Mouse (Mus musculus): Measurements from ENCODE around the gene Exoc3l4. TPM values are rescaled to one million over a fixed set of nuclear protein-coding genes. Genes with fewer than 3 reads are reported as not detected.

Exoc3l4 gene
- polyA plus RNA-seq, 1 experiment from 2014 or later: 1.2 TPM

DNA sequence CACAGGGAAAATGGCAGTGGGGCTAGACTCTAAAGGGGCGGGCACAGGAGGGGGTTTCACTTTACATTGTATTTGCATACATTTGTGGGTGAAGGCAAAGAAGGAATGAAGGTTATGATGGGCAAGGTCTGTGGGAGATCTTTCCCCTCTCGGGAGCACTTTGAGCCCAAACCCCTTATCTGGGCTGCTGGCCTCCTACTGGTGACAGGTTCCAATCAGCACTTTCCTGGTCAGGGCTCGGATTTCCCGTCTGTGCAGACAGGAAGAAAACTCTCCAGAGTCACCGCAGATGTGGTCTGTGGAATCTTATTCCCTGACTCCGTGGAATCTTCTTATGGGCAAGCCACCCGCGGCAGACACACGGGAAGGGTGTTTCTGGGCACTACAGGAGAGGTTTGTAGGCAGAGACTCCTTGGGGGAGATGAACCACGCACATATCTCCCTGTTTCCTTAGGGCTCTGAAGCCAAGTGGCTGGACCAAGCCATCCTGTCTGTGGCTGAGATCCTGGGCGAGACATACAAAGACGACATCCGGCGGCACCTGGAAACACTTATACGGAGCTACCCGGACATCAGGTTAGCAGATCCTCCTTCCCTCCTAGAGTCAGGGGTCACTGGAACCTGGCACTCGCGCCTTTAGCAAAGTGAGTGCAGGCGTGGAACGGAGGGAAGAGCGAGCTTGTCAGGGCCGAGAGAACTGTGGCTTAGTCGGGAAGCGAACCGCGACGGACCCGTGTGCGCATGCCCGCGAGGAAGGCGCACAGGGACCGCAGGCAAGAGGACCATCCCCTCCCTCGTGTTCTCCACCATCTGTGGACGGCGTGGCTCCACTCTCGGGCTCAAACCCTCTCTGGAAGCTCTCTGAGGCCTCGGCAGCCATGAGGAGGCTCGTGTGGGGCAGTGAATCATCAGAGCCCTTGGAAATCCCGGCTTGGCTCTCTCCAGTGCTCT lies 12.4 kb downstream of the Exoc3l4 start:
- H3K9me3 ChIP-seq (ENCODE audit: control insufficient read depth, low read length): no peaks in the 10 kb centered on the region
- no peak overlapping the region for H3K27ac ChIP-seq (ENCODE audit: low read depth, low read length)
- no peaks in the 10 kb centered on the region for H3K36me3 ChIP-seq (ENCODE audit: control insufficient read depth, insufficient read depth, low read length)
- peak overlapping the region; percentile 36 for H3K4me3 ChIP-seq (ENCODE audit: low read depth, low read length)
- under 1% methylated on average over 40 of the region's 40 CpGs for WGBS
- H3K4me2 ChIP-seq (ENCODE audit: low read depth, low read length): peak overlapping the region; percentile 66
- H3K9ac ChIP-seq (replicated peaks; ENCODE audit: low read depth, low read length): peak overlapping the region; percentile 51
- ATAC-seq (ENCODE audit: low read depth): peak; percentile 35; the same call in 1 of the 2 replicates
- H3K27me3 ChIP-seq (ENCODE audit: control insufficient read depth, insufficient read depth, low read length): peaks cover 63% of the 10 kb centered on the region
- H3K4me1 ChIP-seq (ENCODE audit: control insufficient read depth, insufficient read depth, low read length): peaks cover 7% of the 10 kb centered on the region; the same call in 1 of the 2 replicates

DNA sequence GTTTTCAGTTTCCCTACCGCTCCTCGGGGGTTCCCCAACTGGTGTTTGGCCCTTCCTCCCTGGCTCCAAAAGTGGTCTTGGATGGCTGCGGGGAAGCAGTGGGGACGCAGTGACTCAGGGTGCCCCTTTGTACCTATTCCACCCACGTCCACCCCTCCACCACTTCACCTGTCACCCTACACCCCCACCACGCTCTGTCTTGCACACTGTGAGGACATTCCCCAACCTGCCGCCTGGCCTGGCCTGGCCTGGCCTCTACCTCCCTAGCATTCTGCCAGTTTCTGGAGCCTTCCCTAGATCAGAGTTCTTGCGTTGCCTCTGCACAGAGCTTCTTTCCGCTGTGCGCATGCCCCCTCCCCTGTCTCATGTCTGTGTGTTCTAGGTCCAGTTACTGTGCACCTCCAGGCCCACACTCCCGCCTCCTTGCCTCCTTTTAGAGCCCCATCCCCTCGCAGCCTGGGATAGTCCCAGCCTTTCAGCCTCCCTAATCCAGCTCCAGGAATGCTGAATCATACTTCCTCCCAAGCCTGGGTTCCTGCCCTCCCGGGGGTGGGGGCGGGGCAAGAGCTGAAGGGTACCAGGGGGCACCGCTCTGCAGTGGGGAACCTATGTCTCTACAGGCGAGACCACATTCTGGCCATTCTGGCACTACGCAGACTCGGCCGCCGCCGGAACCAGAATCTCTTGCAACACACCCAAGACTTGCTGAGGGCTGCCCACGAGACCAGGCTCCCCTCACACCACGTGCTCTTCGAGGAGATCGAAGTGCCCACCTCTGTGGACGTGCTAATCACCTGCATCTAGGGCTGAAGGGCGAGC lies 13.4 kb downstream of the Exoc3l4 start:
- H3K27me3 ChIP-seq (ENCODE audit: control insufficient read depth, insufficient read depth, low read length): peaks cover 53% of the 10 kb centered on the region
- H3K4me3 ChIP-seq (ENCODE audit: low read depth, low read length): peak overlapping the region; percentile 36
- H3K36me3 ChIP-seq (ENCODE audit: control insufficient read depth, insufficient read depth, low read length): no peaks in the 10 kb centered on the region
- ATAC-seq (ENCODE audit: low read depth): no peak
- H3K9me3 ChIP-seq (ENCODE audit: control insufficient read depth, low read length): no peaks in the 10 kb centered on the region
- H3K27ac ChIP-seq (ENCODE audit: low read depth, low read length): no peak overlapping the region
- H3K4me2 ChIP-seq (ENCODE audit: low read depth, low read length): peak overlapping the region; percentile 66
- no peak overlapping the region for H3K9ac ChIP-seq (replicated peaks; ENCODE audit: low read depth, low read length)
- peaks cover 7% of the 10 kb centered on the region; the same call in 1 of the 2 replicates for H3K4me1 ChIP-seq (ENCODE audit: control insufficient read depth, insufficient read depth, low read length)
- WGBS: 8% methylated on average over 27 of the region's 27 CpGs

DNA sequence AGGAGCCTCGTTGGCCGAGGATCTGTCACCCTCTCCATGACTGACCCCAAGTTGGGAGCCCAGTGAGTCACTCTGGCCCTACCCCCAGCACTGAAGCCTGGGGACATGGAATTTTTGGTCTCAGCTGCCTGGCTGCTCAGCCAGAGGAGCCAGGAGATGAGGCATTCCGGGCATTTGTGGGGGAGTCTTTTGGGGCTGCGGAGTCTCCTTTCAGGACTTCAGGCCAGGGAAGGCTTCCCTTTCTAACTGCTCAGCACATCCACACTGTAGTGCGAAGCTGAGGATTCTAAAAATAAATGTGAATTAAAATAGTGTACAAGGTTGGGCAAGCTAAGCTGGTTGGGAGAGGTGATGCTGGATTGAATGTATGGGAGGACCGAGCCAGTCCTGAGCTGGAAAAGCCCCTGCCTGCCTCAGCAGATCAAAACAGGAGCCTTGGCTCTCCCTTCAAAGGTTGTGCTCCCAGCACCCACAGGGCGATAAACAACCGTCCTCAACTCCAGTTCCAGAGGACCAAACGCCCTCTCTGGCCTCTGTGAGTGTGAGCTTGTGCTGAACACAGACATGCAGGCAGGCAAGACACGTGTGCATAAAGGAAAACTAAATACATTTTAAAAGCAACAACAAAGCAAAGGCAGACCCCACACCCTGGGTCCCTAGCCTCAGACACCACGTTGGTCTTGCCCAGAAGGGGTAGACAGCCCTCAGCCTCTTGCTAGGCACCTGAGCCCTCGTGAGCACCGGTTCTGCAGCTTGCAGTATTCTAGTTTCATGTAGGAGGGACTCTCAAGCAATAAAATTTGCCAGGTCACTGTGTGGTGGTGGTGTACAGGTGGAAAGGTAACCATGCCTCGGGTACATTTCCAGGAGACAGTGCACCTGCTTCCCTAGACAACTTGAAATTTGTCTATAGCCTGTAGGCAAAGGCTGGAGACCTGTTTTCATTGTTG lies 14.3 kb downstream of the Exoc3l4 start:
- H3K4me1 ChIP-seq (ENCODE audit: control insufficient read depth, insufficient read depth, low read length): peaks cover 7% of the 10 kb centered on the region; the same call in 1 of the 2 replicates

DNA sequence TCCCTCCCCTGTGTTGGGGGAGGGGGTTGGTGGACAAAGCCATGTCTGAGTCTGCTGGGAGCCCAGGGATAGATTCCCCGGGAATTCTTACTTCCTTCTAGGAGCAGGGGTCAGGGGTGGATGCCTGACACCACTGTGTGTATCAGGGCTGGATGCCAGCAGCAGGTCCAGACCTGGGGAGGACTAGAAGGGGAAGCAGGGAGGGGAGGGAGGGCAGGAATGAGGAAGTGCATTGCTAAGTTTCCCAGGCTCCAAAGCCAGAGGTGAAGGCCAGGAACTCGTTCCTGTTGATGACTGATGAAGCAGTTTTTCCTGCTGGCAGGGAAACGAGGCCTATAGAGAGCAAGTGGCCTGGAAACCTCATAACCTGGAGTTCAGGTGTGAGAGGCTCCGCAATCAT lies 15.3 kb downstream of the Exoc3l4 start:
- H3K4me2 ChIP-seq (ENCODE audit: low read depth, low read length): no peak overlapping the region
- peaks cover 7% of the 10 kb centered on the region; the same call in 1 of the 2 replicates for H3K4me1 ChIP-seq (ENCODE audit: control insufficient read depth, insufficient read depth, low read length)
- H3K27me3 ChIP-seq (ENCODE audit: control insufficient read depth, insufficient read depth, low read length): peaks cover 46% of the 10 kb centered on the region
- H3K27ac ChIP-seq (ENCODE audit: low read depth, low read length): no peak overlapping the region
- H3K9ac ChIP-seq (replicated peaks; ENCODE audit: low read depth, low read length): no peak overlapping the region
- no peak overlapping the region for H3K4me3 ChIP-seq (ENCODE audit: low read depth, low read length)
- no peak for ATAC-seq (ENCODE audit: low read depth)
- 33% methylated on average over 4 of the region's 4 CpGs for WGBS
- H3K9me3 ChIP-seq (ENCODE audit: control insufficient read depth, low read length): no peaks in the 10 kb centered on the region
- H3K36me3 ChIP-seq (ENCODE audit: control insufficient read depth, insufficient read depth, low read length): no peaks in the 10 kb centered on the region

More for the DNA sequence above, 14.3 kb downstream of the Exoc3l4 start:
- no peak for ATAC-seq (ENCODE audit: low read depth)
- H3K9ac ChIP-seq (replicated peaks; ENCODE audit: low read depth, low read length): no peak overlapping the region
- H3K9me3 ChIP-seq (ENCODE audit: control insufficient read depth, low read length): no peaks in the 10 kb centered on the region
- no peak overlapping the region for H3K4me3 ChIP-seq (ENCODE audit: low read depth, low read length)
- peaks cover 47% of the 10 kb centered on the region for H3K27me3 ChIP-seq (ENCODE audit: control insufficient read depth, insufficient read depth, low read length)
- no peak overlapping the region for H3K27ac ChIP-seq (ENCODE audit: low read depth, low read length)
- WGBS: 26% methylated on average over 14 of the region's 14 CpGs
- no peak overlapping the region for H3K4me2 ChIP-seq (ENCODE audit: low read depth, low read length)
- no peaks in the 10 kb centered on the region for H3K36me3 ChIP-seq (ENCODE audit: control insufficient read depth, insufficient read depth, low read length)

DNA sequence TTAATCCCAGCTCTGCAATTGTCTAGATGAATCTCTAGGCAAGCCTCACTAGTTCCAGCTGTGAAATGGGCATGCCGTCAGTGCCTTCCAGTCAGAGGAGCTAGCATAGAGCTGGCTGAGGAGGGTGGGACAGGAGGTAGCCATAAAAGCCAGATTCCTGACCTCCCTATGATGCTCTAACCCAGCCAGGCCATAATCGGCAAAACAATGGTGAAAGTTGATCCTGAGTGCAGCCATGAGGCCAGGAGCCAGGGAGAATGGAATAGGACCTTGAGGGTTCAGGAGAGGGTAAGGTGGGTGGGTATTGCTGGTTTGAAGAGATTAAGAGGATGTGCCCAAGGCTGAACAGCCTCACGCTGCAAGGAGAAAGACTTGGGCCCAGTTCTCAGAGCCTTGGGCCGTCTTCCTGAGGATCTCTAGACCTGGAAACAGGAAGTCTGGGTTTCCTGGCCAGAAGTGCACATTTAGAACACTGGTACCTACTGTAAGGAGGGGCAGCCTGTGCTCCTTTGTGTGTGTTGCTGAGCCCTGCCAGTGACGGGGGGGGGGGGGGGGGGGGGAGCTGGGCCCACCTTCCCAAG lies 16.0 kb downstream of the Exoc3l4 start:
- H3K9me3 ChIP-seq (ENCODE audit: control insufficient read depth, low read length): no peaks in the 10 kb centered on the region
- H3K27me3 ChIP-seq (ENCODE audit: control insufficient read depth, insufficient read depth, low read length): peaks cover 44% of the 10 kb centered on the region
- no peak overlapping the region for H3K4me3 ChIP-seq (ENCODE audit: low read depth, low read length)
- H3K9ac ChIP-seq (replicated peaks; ENCODE audit: low read depth, low read length): no peak overlapping the region
- no peak for ATAC-seq (ENCODE audit: low read depth)
- 38% methylated on average over 4 of the region's 5 CpGs for WGBS
- H3K4me2 ChIP-seq (ENCODE audit: low read depth, low read length): no peak overlapping the region
- H3K27ac ChIP-seq (ENCODE audit: low read depth, low read length): no peak overlapping the region
- no peaks in the 10 kb centered on the region for H3K36me3 ChIP-seq (ENCODE audit: control insufficient read depth, insufficient read depth, low read length)
- peaks cover 7% of the 10 kb centered on the region; the same call in 1 of the 2 replicates for H3K4me1 ChIP-seq (ENCODE audit: control insufficient read depth, insufficient read depth, low read length)

DNA sequence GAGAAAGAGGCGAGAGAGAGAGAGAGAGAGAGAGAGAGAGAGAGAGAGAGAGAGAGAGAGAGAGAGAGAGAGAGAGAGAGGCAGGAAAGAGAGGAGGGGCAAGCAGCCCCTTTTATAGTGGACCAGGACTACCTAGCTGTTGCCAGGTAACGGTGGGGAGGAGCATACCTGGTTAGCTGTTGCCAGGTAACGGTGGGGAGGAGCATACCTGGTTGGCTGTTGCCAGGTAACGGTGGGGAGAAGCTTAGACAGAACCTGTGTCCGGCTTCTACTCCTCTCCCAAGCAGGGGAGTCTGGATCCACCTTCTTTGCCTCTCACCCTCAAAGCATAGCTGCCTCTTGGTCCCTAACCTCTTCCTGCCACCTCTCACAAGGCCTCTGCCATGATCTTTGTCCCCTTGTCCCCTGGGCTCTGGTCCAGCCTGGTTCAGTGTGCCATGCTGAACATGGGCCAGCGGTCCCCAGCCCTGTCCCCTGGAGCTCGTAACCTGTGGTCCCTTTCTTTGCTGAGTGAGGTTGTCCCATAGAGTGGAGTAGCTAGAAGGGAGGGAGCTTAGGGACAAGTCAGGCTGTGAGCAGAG lies 17.4 kb downstream of the Exoc3l4 start:
- ATAC-seq (ENCODE audit: low read depth): 0 out of 2 replicates have a peak, but pooled peaks have one; percentile 35
- Histone ChIP-seq H3K27me3 (ENCODE audit: control insufficient read depth, insufficient read depth, low read length) (peaks cover 32% of the 10 kb centered on the region), H3K4me2 (ENCODE audit: low read depth, low read length) (no peak overlapping the region), H3K4me1 (ENCODE audit: control insufficient read depth, insufficient read depth, low read length) (peaks cover 4% of the 10 kb centered on the region; the same call in 1 of the 2 replicates), H3K9ac (replicated peaks; ENCODE audit: low read depth, low read length) (no peak overlapping the region), H3K9me3 (ENCODE audit: control insufficient read depth, low read length) (no peaks in the 10 kb centered on the region), H3K4me3 (ENCODE audit: low read depth, low read length) (no peak overlapping the region), H3K36me3 (ENCODE audit: control insufficient read depth, insufficient read depth, low read length) (no peaks in the 10 kb centered on the region), H3K27ac (ENCODE audit: low read depth, low read length) (no peak overlapping the region)
- WGBS: 25% methylated on average over 6 of the region's 7 CpGs

DNA sequence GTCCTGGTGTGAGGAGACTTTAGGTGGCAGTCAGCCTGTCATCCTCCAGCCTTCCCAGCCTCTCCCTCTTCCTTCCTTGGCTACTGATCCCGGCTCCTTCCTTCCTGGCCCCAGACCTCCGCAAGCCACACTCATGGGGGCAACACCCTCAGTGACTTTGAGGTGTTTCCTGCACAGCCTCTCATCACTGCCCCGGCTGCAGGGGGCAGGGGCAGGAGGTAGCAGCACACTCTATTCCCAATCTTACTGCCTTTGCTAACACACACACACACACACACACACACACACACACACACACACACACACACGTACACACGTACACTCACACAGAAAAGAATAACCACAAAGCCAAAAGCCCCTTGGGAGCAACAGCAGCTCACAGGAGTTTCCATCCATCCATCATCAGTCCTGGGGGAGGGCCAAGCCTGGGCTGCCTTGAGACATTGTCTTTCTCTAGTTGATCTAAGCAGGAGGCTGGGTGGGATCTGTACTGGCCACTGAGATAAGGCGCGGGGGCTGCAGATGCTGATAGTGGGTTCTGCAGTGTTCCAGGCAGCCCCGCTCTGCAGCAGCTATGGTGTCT lies 18.0 kb downstream of the Exoc3l4 start:
- H3K27ac ChIP-seq (ENCODE audit: low read depth, low read length): no peak overlapping the region
- H3K4me1 ChIP-seq (ENCODE audit: control insufficient read depth, insufficient read depth, low read length): peaks cover 3% of the 10 kb centered on the region; the same call in 1 of the 2 replicates
- H3K9ac ChIP-seq (replicated peaks; ENCODE audit: low read depth, low read length): no peak overlapping the region
- no peak overlapping the region for H3K4me3 ChIP-seq (ENCODE audit: low read depth, low read length)
- H3K4me2 ChIP-seq (ENCODE audit: low read depth, low read length): no peak overlapping the region
- no peak for ATAC-seq (ENCODE audit: low read depth)
- H3K27me3 ChIP-seq (ENCODE audit: control insufficient read depth, insufficient read depth, low read length): peaks cover 30% of the 10 kb centered on the region
- no peaks in the 10 kb centered on the region for H3K9me3 ChIP-seq (ENCODE audit: control insufficient read depth, low read length)
- no peaks in the 10 kb centered on the region for H3K36me3 ChIP-seq (ENCODE audit: control insufficient read depth, insufficient read depth, low read length)
- 55% methylated on average over 8 of the region's 8 CpGs for WGBS
